Mouse (Mus musculus): ENCODE measurements around the gene Slc51b.

GRCm38 (mm10) chr9:65464161-65464560, 41.4 kb upstream of the Slc51b start:
- TF ChIP-seq POLR2A (IDR thresholded peaks at IDR 0.05; ENCODE audit: insufficient read length, low read depth) = no peak
- TF ChIP-seq CEBPB (IDR thresholded peaks at IDR 0.05; ENCODE audit: insufficient read depth, poor library complexity, severe bottlenecking) = peak; percentile 47; the same call in 1 of the 2 replicates
- TF ChIP-seq USF1 (IDR thresholded peaks at IDR 0.05; ENCODE audit: low read depth) = no peak
- TF ChIP-seq MAX (IDR thresholded peaks at IDR 0.05; ENCODE audit: low read depth) = no peak

Measured in myocyte (in vitro differentiated cells).